Mouse (Mus musculus) kidney, postnatal 10 days (tissue): ENCODE results near the gene Pop5.

Experiments
- DNase-seq: peaks from one replicate; pipeline ENCODE4 v3.0.0; 2021; ENCODE audit warnings: mixed read lengths

The Pop5 gene

GRCm38 (mm10) chr5:115215273-115216185 is 20.1 kb upstream of the Pop5 start:
- DNase-seq: no peak

DNA sequence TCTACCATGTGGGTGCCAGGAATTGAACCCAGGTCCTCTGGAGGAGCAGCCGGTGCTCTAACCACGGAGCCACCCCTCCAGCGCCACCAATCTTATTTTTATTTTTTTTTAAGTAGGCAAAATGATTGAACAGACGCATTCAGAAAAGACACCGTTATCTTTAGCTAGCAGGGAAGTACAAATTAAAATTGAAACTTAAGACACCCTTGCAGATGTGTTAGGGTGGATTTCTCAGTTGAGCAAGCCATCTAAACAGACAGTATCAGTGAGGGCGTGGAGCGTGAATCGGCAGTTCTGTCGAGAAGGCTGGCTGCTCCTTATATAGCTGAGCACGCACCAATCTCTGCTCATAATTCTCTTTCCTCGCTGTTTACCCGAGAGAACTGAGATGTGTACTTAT is 17.6 kb upstream of the Pop5 start:
- no peak for DNase-seq

DNA sequence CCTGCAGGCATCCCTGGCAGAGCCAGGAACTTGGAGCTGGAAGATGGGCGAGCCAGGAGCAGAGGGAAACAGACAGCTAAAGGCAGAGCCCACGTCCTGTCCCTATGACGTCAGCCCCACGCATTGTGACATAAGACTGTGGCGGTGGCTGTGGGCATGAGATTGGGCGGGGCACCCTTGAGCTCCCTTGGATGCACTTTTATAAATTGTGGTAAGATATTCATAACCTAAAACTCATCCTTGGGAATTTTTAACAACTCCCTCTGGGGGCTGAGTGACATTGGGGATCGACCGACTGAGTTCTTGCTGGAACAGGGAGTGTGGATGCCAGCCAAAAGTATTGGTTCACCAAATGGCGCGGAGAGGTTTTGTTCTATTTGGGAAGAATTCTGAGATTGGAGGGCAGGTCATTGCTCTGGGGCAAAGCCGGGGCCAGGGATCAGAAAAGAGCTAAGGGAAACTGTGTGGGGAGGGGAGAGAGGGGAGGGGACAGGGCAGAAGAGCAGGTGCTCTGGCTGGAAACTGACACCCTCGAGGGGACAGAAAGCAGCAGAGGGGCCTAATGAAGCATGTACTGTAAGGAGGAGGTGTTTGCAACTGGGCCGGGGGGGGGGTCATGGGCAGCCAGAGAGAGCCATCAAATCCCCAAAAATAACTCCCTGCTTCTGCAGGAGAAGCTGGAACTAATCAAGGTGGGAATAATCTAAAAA is 14.6 kb upstream of the Pop5 start:
- no peak for DNase-seq

GRCm38 (mm10) chr5:115222485-115222884 is 13.2 kb upstream of the Pop5 start:
- DNase-seq: no peak

- no peak for DNase-seq
Observed at GRCm38 (mm10) chr5:115230830-115231551, 4.6 kb upstream of the Pop5 start.

DNA sequence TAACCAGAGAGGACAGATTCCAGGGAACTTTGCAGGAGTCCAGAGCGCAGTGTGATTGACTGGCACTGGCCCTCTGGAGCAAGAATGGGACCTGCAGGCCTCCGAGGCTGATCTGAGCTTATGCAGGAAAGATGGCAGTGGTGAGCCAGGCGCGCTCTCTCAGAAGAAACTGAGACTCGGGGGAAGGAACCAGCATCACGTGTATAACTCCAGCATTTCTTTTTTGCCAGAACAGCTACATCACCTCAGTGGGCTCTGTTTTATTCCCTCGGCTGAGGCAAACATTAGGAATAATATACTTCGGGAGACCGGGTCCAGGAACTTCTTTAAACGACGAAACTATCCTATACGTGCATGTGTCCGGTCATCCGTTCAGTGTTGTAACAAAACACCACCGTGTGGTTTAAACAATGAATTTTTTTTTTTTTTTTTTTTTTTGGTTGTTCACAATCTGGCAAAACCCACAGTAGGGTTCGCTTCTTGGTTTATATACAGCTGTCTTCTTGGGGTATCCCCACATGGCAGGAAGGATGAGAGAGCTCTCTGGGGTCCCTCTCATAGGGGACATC is 4.0 kb upstream of the Pop5 start:
- no peak for DNase-seq

- no peak for DNase-seq
Observed at GRCm38 (mm10) chr5:115232516-115232915, 3.1 kb upstream of the Pop5 start.

DNA sequence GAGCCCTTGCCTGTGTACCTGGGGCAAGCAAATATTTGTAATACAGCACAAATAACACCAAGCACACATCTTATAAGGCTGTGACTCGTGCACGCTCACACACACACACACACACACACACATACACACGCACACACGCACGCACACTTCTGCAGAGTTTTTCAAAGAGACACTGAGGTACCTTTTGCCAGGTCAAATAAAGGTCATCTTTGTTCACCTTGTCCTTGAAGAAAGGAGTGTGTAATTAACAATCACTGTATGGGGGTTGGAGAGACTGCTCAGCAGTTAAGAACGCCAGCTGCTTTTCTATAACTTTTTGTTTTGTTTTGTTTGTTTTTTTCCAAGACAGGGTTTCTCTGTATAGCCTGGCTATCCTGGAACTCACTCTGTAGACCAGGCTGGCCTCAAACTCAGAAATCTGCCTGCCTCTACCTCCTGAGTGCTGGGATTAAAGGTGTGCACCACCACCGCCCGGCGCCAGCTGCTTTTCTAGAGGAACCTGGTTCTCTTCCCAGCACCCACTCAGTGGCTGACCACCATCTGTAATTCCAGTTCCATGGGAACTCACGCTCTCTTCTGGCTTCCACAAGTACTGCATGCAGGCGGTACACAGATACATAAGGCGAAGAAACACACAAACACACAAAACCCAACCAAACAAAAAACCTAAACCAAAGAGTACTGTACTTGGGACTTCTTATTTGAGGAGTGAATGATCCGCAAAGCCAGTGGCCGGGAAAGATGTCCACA is 2.4 kb upstream of the Pop5 start:
- DNase-seq: no peak

DNA sequence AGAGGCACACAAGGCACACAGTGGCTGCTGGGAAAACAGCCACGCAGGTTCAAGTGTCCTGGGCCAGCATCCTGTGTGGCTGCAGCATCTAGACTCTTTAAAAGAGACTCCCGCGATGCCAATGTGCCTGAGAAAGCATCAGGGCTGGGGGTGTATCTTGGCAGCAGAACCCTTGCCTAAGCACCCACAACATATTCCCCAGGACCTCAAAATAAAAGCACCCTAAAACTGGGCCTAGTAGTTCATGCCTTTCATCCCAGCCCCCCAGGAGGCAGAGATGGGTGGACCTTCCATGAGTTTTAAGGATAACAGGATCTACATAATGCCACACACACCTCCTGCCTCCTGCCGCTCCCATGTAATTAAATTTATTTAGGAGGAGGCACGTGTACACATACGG is 1.1 kb upstream of the Pop5 start:
- DNase-seq: no peak

GRCm38 (mm10) chr5:115235323-115235771 is 289 bp upstream of the Pop5 start:
- peak; percentile 79 for DNase-seq

GRCm38 (mm10) chr5:115237803-115238728 is 2.4 kb downstream of the Pop5 start:
- peak; percentile 97 for DNase-seq

GRCm38 (mm10) chr5:115238729-115239195 is 3.1 kb downstream of the Pop5 start:
- peak; percentile 45 for DNase-seq

- no peak for DNase-seq
Observed at GRCm38 (mm10) chr5:115240191-115240590, 4.6 kb downstream of the Pop5 start.

DNA sequence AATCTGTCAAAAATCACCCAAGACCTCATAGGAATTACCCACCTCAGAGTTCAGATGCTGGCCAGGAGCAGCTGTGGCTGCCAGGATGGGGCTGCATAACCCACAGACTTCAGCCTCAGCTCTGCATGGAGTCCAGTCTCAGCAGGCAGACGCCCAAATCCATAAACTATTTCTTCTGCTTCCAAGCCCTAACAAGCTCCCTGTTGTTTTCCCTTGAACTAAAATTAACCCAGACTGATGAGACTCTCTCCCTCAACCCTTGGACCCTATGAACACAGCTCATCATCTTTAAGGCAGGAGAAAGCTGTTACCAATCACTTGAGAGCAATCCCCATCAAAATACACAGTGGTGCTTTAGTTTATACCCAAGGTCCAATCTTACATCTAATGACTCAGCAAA is 19.8 kb downstream of the Pop5 start:
- no peak for DNase-seq

- no peak for DNase-seq
Observed at GRCm38 (mm10) chr5:115256909-115257546, 21.4 kb downstream of the Pop5 start.

GRCm38 (mm10) chr5:115260356-115260755 is 24.7 kb downstream of the Pop5 start:
- no peak for DNase-seq

GRCm38 (mm10) chr5:115261141-115261540 is 25.5 kb downstream of the Pop5 start:
- DNase-seq: no peak

GRCm38 (mm10) chr5:115261880-115262279 is 26.2 kb downstream of the Pop5 start:
- no peak for DNase-seq

GRCm38 (mm10) chr5:115262502-115263291 is 27.1 kb downstream of the Pop5 start:
- no peak for DNase-seq

- no peak for DNase-seq
Observed at GRCm38 (mm10) chr5:115266340-115266739, 30.7 kb downstream of the Pop5 start.
